Mouse (Mus musculus): ENCODE data around the gene Tmigd3.

The Tmigd3 gene

GRCm38 (mm10) chr3:105873451-105874445 is 3.0 kb downstream of the Tmigd3 start:
- no peak for DNase-seq (ENCODE audit: low read depth, low spot score)

DNA sequence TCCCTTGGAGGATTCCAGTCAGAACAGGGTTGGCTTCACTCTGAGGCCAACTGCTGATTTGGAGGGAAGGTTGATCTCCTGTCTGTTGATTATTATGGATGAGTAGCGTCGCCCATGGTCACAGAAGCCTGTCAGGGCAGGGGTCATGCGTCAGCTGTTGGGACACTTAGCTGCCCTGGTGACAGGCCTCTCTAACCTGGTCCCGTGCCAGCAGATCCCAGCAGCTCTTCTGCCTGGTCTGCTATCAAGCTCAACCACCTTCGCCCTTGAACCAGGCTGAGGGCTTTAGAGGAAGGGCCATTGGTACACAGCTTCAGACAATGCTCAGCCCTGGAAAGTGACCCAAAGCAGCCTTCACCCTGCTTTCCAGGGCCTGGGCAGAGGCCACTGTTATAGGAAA is 5.3 kb downstream of the Tmigd3 start:
- no peak for DNase-seq (ENCODE audit: low read depth, low spot score)

GRCm38 (mm10) chr3:105877252-105877803 is 6.6 kb downstream of the Tmigd3 start:
- DNase-seq (ENCODE audit: low read depth, low spot score) = no peak

- no peak for DNase-seq (ENCODE audit: low read depth, low spot score)
Measured at GRCm38 (mm10) chr3:105877919-105878318, 7.2 kb downstream of the Tmigd3 start.

GRCm38 (mm10) chr3:105878751-105879150 is 8.0 kb downstream of the Tmigd3 start:
- DNase-seq (ENCODE audit: low read depth, low spot score) = no peak

- no peak for DNase-seq (ENCODE audit: low read depth, low spot score)
Measured at GRCm38 (mm10) chr3:105880419-105880818, 9.7 kb downstream of the Tmigd3 start.

- no peak for DNase-seq (ENCODE audit: low read depth, low spot score)
Measured at GRCm38 (mm10) chr3:105882105-105882504, 11.4 kb downstream of the Tmigd3 start.

- no peak for DNase-seq (ENCODE audit: low read depth, low spot score)
Measured at GRCm38 (mm10) chr3:105883111-105883510, 12.4 kb downstream of the Tmigd3 start.

- no peak for DNase-seq (ENCODE audit: low read depth, low spot score)
Measured at GRCm38 (mm10) chr3:105888961-105889360, 18.3 kb downstream of the Tmigd3 start.

DNA sequence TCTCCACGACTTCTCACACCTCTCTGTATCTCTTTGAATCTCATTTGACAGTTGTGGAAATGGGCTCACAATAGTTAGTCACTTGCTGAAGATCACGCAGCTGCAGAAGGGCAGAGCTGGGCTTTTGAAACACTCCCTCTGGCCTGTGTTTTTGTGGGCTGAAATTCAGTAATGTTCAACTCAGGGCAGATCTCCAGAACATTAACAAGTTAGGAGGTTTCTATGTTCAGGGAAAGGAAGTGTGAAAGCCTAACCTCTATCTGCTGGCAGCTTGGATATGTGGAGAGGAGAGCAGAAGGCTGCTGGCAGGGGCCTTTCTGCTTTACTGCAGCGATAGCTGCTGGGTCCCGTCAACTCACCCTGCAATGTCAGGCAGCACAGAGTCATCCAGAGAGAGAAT is 19.5 kb downstream of the Tmigd3 start:
- no peak for DNase-seq (ENCODE audit: low read depth, low spot score)

- no peak for DNase-seq (ENCODE audit: low read depth, low spot score)
Measured at GRCm38 (mm10) chr3:105891141-105891540, 20.4 kb downstream of the Tmigd3 start.

- no peak for DNase-seq (ENCODE audit: low read depth, low spot score)
Measured at GRCm38 (mm10) chr3:105891760-105892571, 21.3 kb downstream of the Tmigd3 start.

GRCm38 (mm10) chr3:105892572-105893495 is 22.1 kb downstream of the Tmigd3 start:
- DNase-seq (ENCODE audit: low read depth, low spot score) = no peak

DNA sequence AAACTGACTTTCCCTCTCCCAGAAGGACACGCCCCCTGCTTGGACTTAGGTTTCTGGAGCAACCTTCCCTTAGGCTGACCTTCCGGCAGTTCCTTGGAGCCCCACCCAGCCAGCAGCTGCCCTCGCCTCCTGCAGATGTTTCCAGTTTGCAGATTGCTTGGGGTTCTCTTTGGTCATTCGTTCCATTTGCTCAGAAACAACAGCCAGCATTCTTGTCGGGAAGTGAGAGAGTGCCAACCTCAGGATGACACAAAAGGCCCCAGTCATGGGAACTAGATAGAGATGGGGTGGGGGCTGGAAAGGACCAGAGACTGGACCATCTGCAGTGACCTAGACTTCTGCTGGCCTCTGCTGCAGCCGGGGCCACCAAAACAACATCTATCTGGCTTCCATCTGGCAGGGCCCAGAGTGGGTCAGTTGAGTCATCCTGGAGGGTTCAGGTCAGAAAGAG is 23.3 kb downstream of the Tmigd3 start:
- peak; percentile 50 for DNase-seq (ENCODE audit: low read depth, low spot score)

GRCm38 (mm10) chr3:105894601-105895592 is 24.2 kb downstream of the Tmigd3 start:
- DNase-seq (ENCODE audit: low read depth, low spot score) = peak; percentile 34

GRCm38 (mm10) chr3:105896811-105897210 is 26.1 kb downstream of the Tmigd3 start:
- no peak for DNase-seq (ENCODE audit: low read depth, low spot score)

- DNase-seq (ENCODE audit: low read depth, low spot score) = no peak
Measured at GRCm38 (mm10) chr3:105898325-105898724, 27.6 kb downstream of the Tmigd3 start.

GRCm38 (mm10) chr3:105898861-105899260 is 28.2 kb downstream of the Tmigd3 start:
- no peak for DNase-seq (ENCODE audit: low read depth, low spot score)

DNA sequence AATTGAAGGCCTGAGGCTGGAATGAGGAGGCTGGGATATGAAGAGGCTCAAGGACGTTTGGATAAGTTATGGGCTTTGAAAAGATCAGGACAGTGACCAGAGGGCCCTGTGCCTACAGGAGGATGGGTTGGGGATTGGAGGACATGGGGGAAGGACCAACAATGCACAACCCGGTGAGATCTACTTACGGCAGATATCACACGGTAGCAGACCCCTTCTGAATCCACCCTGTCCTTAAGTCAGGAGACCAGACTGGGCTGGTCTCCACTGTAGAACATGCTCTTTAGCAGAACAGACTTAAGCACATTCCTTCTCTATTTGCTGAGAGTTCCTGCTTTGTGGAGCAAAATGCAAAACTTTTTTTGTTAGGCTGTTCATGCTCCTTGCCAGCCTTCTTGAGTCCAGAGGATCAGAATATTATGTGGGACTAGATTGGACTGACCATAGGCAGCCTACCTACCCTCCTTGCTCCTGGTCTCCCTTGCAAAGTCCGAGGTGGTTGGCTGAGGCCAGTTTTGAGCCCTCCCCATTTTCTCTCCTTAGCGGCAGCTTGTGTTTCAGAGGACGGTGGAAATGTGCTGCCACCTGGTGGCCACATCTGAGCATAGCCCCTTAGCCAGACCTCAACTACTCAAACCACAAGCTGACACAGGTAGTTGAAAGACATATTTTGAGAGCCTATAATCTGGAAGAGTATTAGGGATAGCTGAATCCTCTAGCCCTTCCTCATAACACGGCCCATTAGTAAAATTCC is 28.9 kb downstream of the Tmigd3 start:
- DNase-seq (ENCODE audit: low read depth, low spot score) = peak; percentile 84

All from R1 (cell line).